Mouse (Mus musculus) mouse embryonic stem cell (cell line): ENCODE measurements around the gene Upk1b.
"Not testable (repeated sequence)": the region's sequence is repeated elsewhere in the genome, so short reads cannot be mapped to it uniquely, and the experiment has no call there.

Experiments
- in situ Hi-C, 2 experiments: fragments of 300-500 bp; cut with MboI; formaldehyde crosslinking; loops; 1 replicate in 1 of 2; 3 replicates in 1 of 2; pipeline ENCODE4 v1.14.3; 2019 to 2020; ENCODE audit warnings: low sequenced_read_pairs in 2 of 2, low pct_unique_long_range_greater_than_20kb in 1 of 2, mixed read lengths in 1 of 2; ENCODE audit not compliant: unreplicated experiment in 1 of 2

Gene Upk1b

GRCm38 (mm10) chr16:38800091-38800490, at the start of gene Upk1b:
Upk1b (minus strand) TSS chr16:38800328.
- in situ Hi-C loops = no loop called here

- in situ Hi-C loops = no loop called here
Measured at GRCm38 (mm10) chr16:38828649-38829048, 28.5 kb upstream of the Upk1b start, which contains the start of gene 4930435E12Rik. 4930435E12Rik (minus strand) TSS chr16:38828749.

- in situ Hi-C loops = loop anchor here in 1 of 2 experiments (10.0 kb wide), 1 partner anchor 188 kb away; no protein-coding TSS in a partner anchor
Measured at GRCm38 (mm10) chr16:38812521-38812920, 12.4 kb upstream of the Upk1b start.

GRCm38 (mm10) chr16:38810196-38810595, 10.1 kb upstream of the Upk1b start:
- in situ Hi-C loops = loop anchor here in 1 of 2 experiments (10.0 kb wide), 1 partner anchor 185 kb away; no protein-coding TSS in a partner anchor

- in situ Hi-C loops = not testable (repeated sequence)
Measured at GRCm38 (mm10) chr16:38807796-38808195, 7.7 kb upstream of the Upk1b start.

GRCm38 (mm10) chr16:38798957-38799450, 1.1 kb downstream of the Upk1b start:
- in situ Hi-C loops = no loop called here

- in situ Hi-C loops = no loop called here
Measured at GRCm38 (mm10) chr16:38793120-38793519, 7.0 kb downstream of the Upk1b start.

GRCm38 (mm10) chr16:38789966-38790365, 10.2 kb downstream of the Upk1b start:
- in situ Hi-C loops = no loop called here

GRCm38 (mm10) chr16:38789016-38789415, 11.1 kb downstream of the Upk1b start:
- in situ Hi-C loops = no loop called here

GRCm38 (mm10) chr16:38785301-38785700, 14.8 kb downstream of the Upk1b start:
- in situ Hi-C loops = no loop called here

- in situ Hi-C loops = no loop called here
Measured at GRCm38 (mm10) chr16:38782524-38783067, 17.5 kb downstream of the Upk1b start.

- in situ Hi-C loops = no loop called here
Measured at GRCm38 (mm10) chr16:38781946-38782345, 18.2 kb downstream of the Upk1b start.

GRCm38 (mm10) chr16:38780960-38781572, 19.1 kb downstream of the Upk1b start:
- in situ Hi-C loops = no loop called here

- in situ Hi-C loops = no loop called here
Measured at GRCm38 (mm10) chr16:38776342-38776741, 23.8 kb downstream of the Upk1b start.

- in situ Hi-C loops = no loop called here
Measured at GRCm38 (mm10) chr16:38774964-38775746, 25.0 kb downstream of the Upk1b start.

- in situ Hi-C loops = no loop called here
Measured at GRCm38 (mm10) chr16:38772906-38773496, 27.1 kb downstream of the Upk1b start.

- in situ Hi-C loops = no loop called here
Measured at GRCm38 (mm10) chr16:38771145-38771544, 29.0 kb downstream of the Upk1b start.

GRCm38 (mm10) chr16:38769529-38769928, 30.6 kb downstream of the Upk1b start:
- in situ Hi-C loops = no loop called here

- in situ Hi-C loops = no loop called here
Measured at GRCm38 (mm10) chr16:38768386-38768785, 31.7 kb downstream of the Upk1b start.
